In the genomic region with DNA sequence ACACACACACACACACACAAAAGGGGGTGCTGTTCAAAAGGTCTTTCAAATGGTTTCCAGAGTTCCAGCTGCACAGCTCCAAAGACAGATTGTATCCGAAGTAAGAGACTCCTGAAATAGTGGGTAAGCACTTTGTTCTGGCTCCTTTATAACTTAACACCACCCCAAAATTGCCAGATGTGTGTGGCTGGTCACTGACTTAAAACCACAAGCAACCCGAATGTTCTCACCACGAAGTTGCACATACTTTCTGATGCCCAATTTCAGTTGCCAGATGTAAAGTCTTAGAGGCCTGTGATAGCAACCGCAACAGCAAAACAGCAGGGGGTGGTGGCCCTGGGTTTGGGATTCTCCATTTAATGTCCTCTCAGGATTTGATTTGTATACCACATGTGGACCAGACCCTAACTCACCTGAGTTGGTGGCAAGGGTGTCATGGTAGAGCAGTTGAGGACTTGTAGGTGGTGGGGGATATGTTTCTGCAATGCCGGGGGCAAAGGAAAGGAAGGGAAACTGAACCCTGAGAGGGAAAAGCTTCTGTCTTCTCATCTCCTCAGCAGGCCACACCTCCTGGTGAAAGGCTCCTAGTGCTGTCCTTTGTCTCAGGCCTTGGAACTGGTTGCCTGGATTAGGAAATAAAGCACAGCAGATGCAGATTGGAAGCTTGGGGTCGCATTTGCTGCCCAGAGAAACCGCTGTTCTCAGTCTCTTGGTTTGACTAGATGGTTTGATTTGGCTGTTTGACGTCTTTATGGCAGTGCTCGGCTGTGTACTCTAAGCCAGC, we compare ENCODE assay signal across 9 mouse cellular contexts. TPM values are rescaled to one million over a fixed set of nuclear protein-coding genes. Genes with fewer than 3 reads are reported as not detected.
"Had no signal": no experiment of that assay in that cellular context is flagged by ENCODE, and none has a peak within 500 bp of the region (broad histone marks: within the 10 kb centered on the region; RNA-seq: fewer than 3 reads in every experiment).

No protein-coding gene starts in this region.

- H3K27me3 ChIP-seq: kidney, embryonic 15.5 days; limb, embryonic 15.5 days; midbrain, embryonic 15.5 days; neural tube, embryonic 12.5 days had no signal

- H3K36me3 ChIP-seq: kidney, embryonic 15.5 days; limb, embryonic 15.5 days; midbrain, embryonic 15.5 days; neural tube, embryonic 12.5 days had no signal

- H3K27ac ChIP-seq: kidney, embryonic 15.5 days; limb, embryonic 15.5 days; liver, embryonic 14.5 days; midbrain, embryonic 15.5 days; neural tube, embryonic 12.5 days; stomach, postnatal 0 days had no signal

- H3K4me1 ChIP-seq: midbrain, embryonic 15.5 days; neural tube, embryonic 12.5 days had no signal

- DNase-seq: lung, adult 18-20 months; thymus, postnatal 14 days had no signal

- H3K9me3 ChIP-seq: kidney, embryonic 15.5 days; limb, embryonic 15.5 days; midbrain, embryonic 15.5 days; neural tube, embryonic 12.5 days had no signal

- H3K4me3 ChIP-seq: kidney, embryonic 15.5 days; limb, embryonic 15.5 days; midbrain, embryonic 15.5 days; neural tube, embryonic 12.5 days had no signal

RNA-seq across cellular contexts. Expression of gene Chdh, which starts 11.2 kb away (rescaled TPM):
- polyA plus RNA-seq: limb, embryonic 11.5 days had no signal
